Mouse (Mus musculus) bone marrow, adult 2 months (tissue): Measurements from ENCODE around the gene Nr4a3. TPM values are rescaled to one million over a fixed set of nuclear protein-coding genes. Genes with fewer than 3 reads are reported as not detected.

Experiments
- H3K27ac ChIP-seq: fragments of 200-500 bp; 2 replicates; pipeline ENCODE4 v1.5.1; 2012; ENCODE audit warnings: low read depth, mild to moderate bottlenecking, control low read depth, inconsistent platforms, low read length; ENCODE audit not compliant: control insufficient read depth, poor library complexity, insufficient read depth
- H3K4me1 ChIP-seq: fragments of 200-500 bp; 2 replicates; pipeline ENCODE4 v1.6.1; 2011; ENCODE audit warnings: low read length; ENCODE audit not compliant: control insufficient read depth, insufficient read depth
- H3K4me3 ChIP-seq: fragments of 200-500 bp; replicated peaks from 2 replicates; pipeline ENCODE3; 2011; ENCODE audit warnings: mild to moderate bottlenecking, low read depth, low read length, control low read depth; ENCODE audit not compliant: control insufficient read depth
- CTCF ChIP-seq: fragments of 200-500 bp; IDR thresholded peaks from 2 replicates; pipeline ENCODE4 v1.5.1; 2011; ENCODE audit warnings: low read length, control low read depth; ENCODE audit not compliant: control insufficient read depth, insufficient read depth
- POLR2A ChIP-seq: fragments of 200-500 bp; IDR thresholded peaks from 2 replicates; pipeline ENCODE4 v1.6.1; 2011; ENCODE audit warnings: low read depth, mild to moderate bottlenecking, control low read depth, low read length, borderline replicate concordance; ENCODE audit not compliant: control insufficient read depth
- WGBS: fragments of 180-500 bp; shearing (Covaris S2); methylation state at CpG from one replicate; pipeline ENCODE4 v1.1.7; 2018; 5-methylcytosine and 5-hydroxymethylcytosine counted together
- polyA plus RNA-seq: library from polyadenylated mRNA; stranded (reverse); fragments of >200 nt; gene quantifications from 2 replicates; pipeline ENCODE4 v1.2.4, GENCODE M21; 2011; ENCODE audit warnings: low replicate concordance; ENCODE audit not compliant: missing spikeins, insufficient read depth, insufficient read length

Gene Nr4a3
- polyA plus RNA-seq, 1 experiment: not detected

DNA sequence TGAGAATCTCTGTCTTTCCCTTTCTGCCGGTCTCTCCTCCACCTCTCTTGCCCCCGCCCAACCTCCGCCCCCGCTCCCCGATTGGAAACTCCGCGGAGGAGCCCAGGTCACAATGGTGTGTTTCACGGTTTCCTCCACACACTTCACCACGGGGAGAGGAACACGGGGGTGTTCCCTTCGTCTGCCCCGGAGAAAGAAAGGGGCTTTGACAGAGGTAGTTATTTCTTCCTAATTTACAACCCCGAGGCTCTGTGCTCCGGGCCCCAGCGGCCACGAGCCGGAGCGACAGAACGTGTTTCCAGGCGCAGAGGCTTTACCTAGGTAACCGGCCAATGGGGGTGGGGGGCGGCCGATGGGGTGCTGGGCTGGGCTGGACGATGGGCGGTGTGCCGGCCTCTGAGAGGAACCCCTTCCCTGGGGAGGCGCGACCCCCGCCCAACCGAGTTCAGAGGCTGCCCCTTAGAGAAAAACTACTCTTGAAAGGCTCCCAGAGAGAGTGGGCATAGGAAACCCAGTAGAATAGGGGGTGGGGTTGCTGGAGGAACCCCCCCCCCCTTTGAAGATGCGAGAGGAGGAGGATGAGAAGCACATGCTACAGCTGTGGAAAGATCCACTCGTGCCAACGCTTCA, 2.3 kb downstream of the Nr4a3 start:
- Histone ChIP-seq H3K4me3 (no peak overlapping the region), H3K4me1 (no peaks in the 10 kb centered on the region; the same call in 1 of the 2 replicates), H3K27ac (no peak overlapping the region)
- TF ChIP-seq CTCF: no peak
- no peak for TF ChIP-seq POLR2A
- WGBS: 1% methylated on average over 33 of the region's 33 CpGs

- 2% methylated on average over 30 of the region's 30 CpGs for WGBS
- no peak overlapping the region for H3K4me3 ChIP-seq
- no peaks in the 10 kb centered on the region; the same call in 1 of the 2 replicates for H3K4me1 ChIP-seq
- H3K27ac ChIP-seq: no peak overlapping the region
- TF ChIP-seq CTCF (no peak), POLR2A (no peak)
Measured at GRCm38 (mm10) chr4:48047766-48048371, 2.9 kb downstream of the Nr4a3 start.

DNA sequence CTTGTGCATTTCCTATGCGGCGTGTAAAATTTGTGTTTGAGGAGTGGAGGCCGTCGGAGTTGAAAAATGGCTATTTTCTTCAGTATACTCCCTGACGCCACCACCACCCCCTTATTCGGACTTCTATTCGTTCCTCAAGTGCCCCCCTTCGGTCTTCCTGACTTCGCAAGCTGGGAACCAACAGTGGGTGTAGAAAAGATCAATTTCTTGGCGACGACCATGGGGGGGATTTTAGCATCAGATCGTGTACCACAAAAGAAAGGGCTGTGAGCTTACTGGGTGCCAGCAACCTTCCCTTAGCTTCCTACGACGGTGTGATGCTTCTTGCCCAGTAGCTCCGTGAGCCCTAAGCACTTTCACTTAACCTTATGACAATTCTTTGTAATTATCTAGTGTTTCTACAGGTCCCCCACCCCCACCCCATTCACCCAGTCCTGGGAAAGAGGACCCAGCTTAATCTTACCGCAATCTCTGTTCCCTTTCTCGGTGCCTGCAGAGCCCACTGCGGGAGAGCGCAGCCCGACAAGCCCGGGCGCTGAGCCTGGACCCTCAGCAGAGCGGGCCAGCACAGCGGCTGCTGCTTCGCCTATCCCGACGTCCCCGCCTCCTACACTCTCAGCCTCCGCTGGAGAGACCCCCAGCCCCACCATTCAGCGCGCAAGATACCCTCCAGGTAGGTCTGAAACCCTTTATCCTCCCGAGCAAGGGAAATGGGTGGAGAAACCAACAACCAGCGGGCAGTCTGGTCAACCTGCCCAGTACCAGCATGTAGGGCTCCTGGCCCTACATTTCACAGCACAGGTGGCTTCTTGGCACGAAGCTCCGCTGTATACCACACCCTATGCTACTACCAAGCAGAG, 3.7 kb downstream of the Nr4a3 start:
- Histone ChIP-seq H3K27ac (no peak overlapping the region), H3K4me3 (no peak overlapping the region), H3K4me1 (no peaks in the 10 kb centered on the region; the same call in 1 of the 2 replicates)
- TF ChIP-seq CTCF (no peak), POLR2A (no peak)
- 14% methylated on average over 35 of the region's 35 CpGs for WGBS

DNA sequence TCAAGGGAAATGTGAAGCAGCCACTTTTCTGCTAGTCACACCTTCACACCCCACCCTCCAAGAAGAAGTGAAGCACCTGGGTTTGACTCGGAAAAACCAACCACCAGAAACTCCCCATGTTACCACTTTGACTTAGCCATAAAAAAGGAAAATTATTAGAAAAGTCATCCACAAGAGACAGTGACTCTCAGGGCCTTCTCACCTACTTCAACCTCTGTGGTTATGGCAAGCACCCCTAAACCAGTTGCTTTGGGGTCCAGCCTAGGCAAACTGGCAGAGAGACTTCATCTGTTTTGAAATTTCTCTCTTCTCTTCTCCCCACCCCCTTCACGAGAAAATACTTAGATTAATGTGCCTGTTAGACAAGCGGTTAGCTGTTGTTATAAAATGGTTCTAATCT, 5.1 kb downstream of the Nr4a3 start:
- WGBS: 65% methylated on average over 3 of the region's 3 CpGs
- no peak overlapping the region for H3K27ac ChIP-seq
- H3K4me1 ChIP-seq: no peaks in the 10 kb centered on the region

DNA sequence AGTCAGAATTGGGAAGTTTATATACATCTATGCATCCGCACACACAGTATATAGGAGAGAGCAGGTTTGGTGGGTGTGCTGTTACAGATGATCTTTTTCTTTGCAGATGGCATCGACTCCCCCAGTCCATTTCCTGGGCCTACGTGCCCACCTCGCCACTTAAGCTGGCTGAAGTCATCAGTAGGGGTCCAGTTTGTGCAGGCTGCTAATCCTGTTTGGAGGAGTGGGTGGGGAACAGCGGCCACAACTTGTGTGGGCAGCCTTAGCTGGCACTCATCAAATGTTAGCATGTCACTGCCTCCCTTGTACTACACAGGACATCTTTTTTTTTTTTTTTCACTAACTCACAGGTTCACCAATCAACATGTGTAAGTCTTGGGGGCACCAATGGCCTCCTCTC, 5.5 kb downstream of the Nr4a3 start:
- no peak overlapping the region for H3K4me3 ChIP-seq
- WGBS: 70% methylated on average over 5 of the region's 5 CpGs
- H3K27ac ChIP-seq: no peak overlapping the region
- H3K4me1 ChIP-seq: no peaks in the 10 kb centered on the region
- TF ChIP-seq CTCF (no peak), POLR2A (no peak)

More for the DNA sequence above, 5.1 kb downstream of the Nr4a3 start:
- TF ChIP-seq POLR2A (no peak), CTCF (no peak)
- H3K4me3 ChIP-seq: no peak overlapping the region

- H3K4me3 ChIP-seq: no peak overlapping the region
- TF ChIP-seq CTCF (no peak), POLR2A (no peak)
- no peak overlapping the region for H3K27ac ChIP-seq
- H3K4me1 ChIP-seq: no peaks in the 10 kb centered on the region
- 36% methylated on average over 19 of the region's 19 CpGs for WGBS
Measured at GRCm38 (mm10) chr4:48051086-48051673, 6.2 kb downstream of the Nr4a3 start.

- TF ChIP-seq POLR2A (no peak), CTCF (no peak)
- H3K4me1 ChIP-seq: no peaks in the 10 kb centered on the region
- H3K4me3 ChIP-seq: no peak overlapping the region
- no peak overlapping the region for H3K27ac ChIP-seq
- WGBS: 4% methylated on average over 37 of the region's 37 CpGs
Measured at GRCm38 (mm10) chr4:48051674-48052121, 6.7 kb downstream of the Nr4a3 start.

GRCm38 (mm10) chr4:48061716-48062115, 16.8 kb downstream of the Nr4a3 start:
- no peak for TF ChIP-seq CTCF
- TF ChIP-seq POLR2A: no peak
- Histone ChIP-seq H3K4me1 (no peaks in the 10 kb centered on the region), H3K4me3 (no peak overlapping the region), H3K27ac (no peak overlapping the region)
- 89% methylated on average over 8 of the region's 8 CpGs for WGBS
